Mouse (Mus musculus) cerebellum, adult 2 months (tissue): ENCODE measurements around the gene Rbbp4. TPM values are rescaled to one million over a fixed set of nuclear protein-coding genes. Genes with fewer than 3 reads are reported as not detected.
A peak's percentile ranks its signal among the peaks of the same experiment; 100 is the strongest.

ENCODE experiments used
- DNase-seq, 2 experiments: peaks; one replicate each; pipeline ENCODE4 v3.0.0; 2021
- H3K27ac ChIP-seq: fragments of 200-500 bp; 2 replicates; pipeline ENCODE4 v1.5.1; 2012; ENCODE audit warnings: low read length, control low read depth, inconsistent platforms; ENCODE audit not compliant: insufficient read depth
- H3K27me3 ChIP-seq: fragments of 200-500 bp; 2 replicates; pipeline ENCODE4 v1.6.1; 2012; ENCODE audit warnings: inconsistent platforms, mild to moderate bottlenecking, low read length, moderate library complexity; ENCODE audit not compliant: control insufficient read depth, insufficient read depth
- H3K4me1 ChIP-seq: fragments of 200-500 bp; 2 replicates; pipeline ENCODE4 v1.6.1; 2011; ENCODE audit warnings: low read length; ENCODE audit not compliant: control insufficient read depth, insufficient read depth
- H3K4me3 ChIP-seq: fragments of 200-500 bp; replicated peaks from 2 replicates; pipeline ENCODE3; 2011; ENCODE audit warnings: mild to moderate bottlenecking, low read depth, low read length, control low read depth; ENCODE audit not compliant: insufficient read depth
- CTCF ChIP-seq: fragments of 200-500 bp; IDR thresholded peaks from 2 replicates; pipeline ENCODE4 v1.5.1; 2011; ENCODE audit warnings: low read depth, mild to moderate bottlenecking, control low read depth, low read length, moderate library complexity, borderline replicate concordance; ENCODE audit not compliant: insufficient read depth
- POLR2A ChIP-seq: fragments of 200-500 bp; IDR thresholded peaks from 2 replicates; pipeline ENCODE4 v1.6.1; 2011; ENCODE audit warnings: low read length, control low read depth, borderline replicate concordance; ENCODE audit not compliant: insufficient read depth
- WGBS: fragments of 180-500 bp; shearing (Covaris S2); methylation state at CpG from one replicate; pipeline ENCODE4 v1.1.7; 2018; 5-methylcytosine and 5-hydroxymethylcytosine counted together
- polyA plus RNA-seq: library from polyadenylated mRNA; depleted of rRNA; stranded (reverse); fragments of >200 nt; gene quantifications from 2 replicates; pipeline ENCODE4 v1.2.3, GENCODE M21; 2012; rRNA removed

Gene Rbbp4
- polyA plus RNA-seq, 1 experiment: 70.9 TPM

DNA sequence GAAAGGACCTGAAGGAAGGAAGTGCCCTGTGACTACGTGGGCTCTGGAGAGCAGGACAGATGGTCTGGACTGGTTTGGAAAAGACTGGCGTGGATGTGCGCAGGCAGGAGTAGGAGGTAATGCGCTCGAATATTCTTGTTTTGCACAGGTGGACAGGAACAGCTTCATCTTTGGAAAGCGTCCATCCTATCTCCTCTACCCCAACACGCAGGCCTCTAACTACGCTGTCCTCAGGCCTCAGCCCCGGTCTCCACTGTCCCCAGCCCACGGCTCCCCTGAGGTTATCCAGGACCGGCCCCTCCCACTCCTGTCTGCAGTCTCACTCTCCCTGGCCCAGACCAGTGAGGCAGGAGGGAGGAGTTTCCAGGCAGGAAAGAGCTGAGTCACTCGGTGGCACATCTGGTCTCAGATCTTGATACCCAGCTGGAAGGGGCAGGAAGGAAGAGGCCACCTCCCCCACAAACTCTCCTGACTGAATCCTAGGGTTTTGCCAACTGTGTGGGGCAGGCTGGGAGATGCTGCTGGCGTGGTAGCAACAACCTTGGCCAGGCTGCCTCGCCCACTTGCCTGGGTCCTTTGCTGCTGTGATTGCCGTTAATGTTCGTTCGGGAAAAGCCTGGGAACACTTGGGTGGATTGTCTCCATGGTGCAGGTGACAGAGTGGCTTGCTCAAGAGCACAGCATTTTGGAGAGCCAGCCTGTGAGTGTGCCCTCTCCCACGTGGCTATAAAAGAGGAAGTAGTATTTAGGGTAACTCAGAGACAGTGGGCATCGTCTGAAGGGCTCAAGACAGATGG lies 71.7 kb downstream of the Rbbp4 start:
- peak; percentile 73 to 80 for DNase-seq
- 11% methylated on average over 19 of the region's 19 CpGs for WGBS
- H3K27ac ChIP-seq: peak overlapping the region; percentile 95
- no peak overlapping the region for H3K4me3 ChIP-seq
- H3K4me1 ChIP-seq: peaks cover 23% of the 10 kb centered on the region
- H3K27me3 ChIP-seq: no peaks in the 10 kb centered on the region
- TF ChIP-seq POLR2A: no peak; the same call in 1 of the 2 replicates
- TF ChIP-seq CTCF: no peak

DNA sequence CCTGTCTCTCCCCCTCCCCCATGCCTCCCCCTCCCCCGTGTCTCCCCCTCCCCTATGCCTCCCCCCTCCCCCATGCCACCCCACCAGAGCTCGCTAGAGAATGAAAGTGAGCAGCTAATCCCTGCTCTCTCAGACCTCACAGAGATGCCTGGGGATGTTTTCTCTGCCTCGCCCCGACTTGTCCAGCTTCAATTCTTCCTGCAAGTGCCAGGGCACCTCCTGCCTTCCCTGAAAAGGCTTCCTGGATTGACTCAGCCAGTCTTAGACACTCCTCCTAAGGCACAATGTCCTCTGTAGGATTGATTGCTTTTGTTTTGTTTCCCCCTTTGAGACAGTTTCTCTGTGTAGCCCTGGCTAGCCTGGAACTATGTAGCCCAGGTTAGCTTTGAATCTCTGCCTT lies 74.0 kb downstream of the Rbbp4 start, which contains the start of gene C77080:
TSS of gene C77080 (minus strand) at position 209 of the 400 bp plus-strand sequence.
- Histone ChIP-seq H3K4me1 (peaks cover 23% of the 10 kb centered on the region), H3K27me3 (no peaks in the 10 kb centered on the region), H3K4me3 (no peak within 1 kb of the TSS), H3K27ac (no peak within 1 kb of the TSS)
- WGBS: 33% methylated on average over 3 of the region's 4 CpGs
- TF ChIP-seq POLR2A: no peak
- TF ChIP-seq CTCF: no peak
- no peak for DNase-seq

DNA sequence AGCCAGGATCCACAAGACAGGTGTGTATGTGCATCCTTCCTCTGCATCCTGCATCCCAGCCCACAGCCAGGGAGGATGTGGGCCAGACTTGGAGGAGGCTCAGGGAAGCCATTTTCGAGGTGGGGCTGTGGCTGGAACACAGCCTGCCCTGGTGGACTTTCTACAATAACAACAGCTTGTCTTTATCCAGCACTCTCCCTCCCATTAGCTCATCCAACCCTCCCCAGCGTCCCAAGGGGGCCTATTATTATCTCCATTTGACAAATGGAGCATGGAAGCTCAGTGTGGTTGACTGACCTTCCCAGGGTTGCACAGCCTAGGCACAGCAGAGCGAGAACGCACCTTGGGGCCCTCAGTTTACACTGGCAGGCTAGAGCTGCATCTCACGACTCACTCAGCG lies 74.5 kb downstream of the Rbbp4 start:
- WGBS: 29% methylated on average over 6 of the region's 6 CpGs
- DNase-seq: no peak
- Histone ChIP-seq H3K4me3 (no peak overlapping the region), H3K27me3 (no peaks in the 10 kb centered on the region), H3K27ac (no peak overlapping the region), H3K4me1 (peaks cover 23% of the 10 kb centered on the region)
- TF ChIP-seq CTCF: no peak
- TF ChIP-seq POLR2A: no peak

GRCm38 (mm10) chr4:129259101-129259500 lies 76.1 kb downstream of the Rbbp4 start:
- H3K4me3 ChIP-seq: no peak overlapping the region
- peaks cover 20% of the 10 kb centered on the region for H3K4me1 ChIP-seq
- TF ChIP-seq CTCF (no peak), POLR2A (no peak)
- H3K27me3 ChIP-seq: no peaks in the 10 kb centered on the region
- no peak for DNase-seq
- WGBS: 69% methylated on average over 4 of the region's 4 CpGs
- no peak overlapping the region for H3K27ac ChIP-seq

Other genes starting within 250 kb of the Rbbp4 start
- 0.16 TPM in 2 replicates for gene Tmem54, start 229.8 kb downstream of the Rbbp4 start, polyA plus RNA-seq
- gene Hpca, start 213.3 kb downstream of the Rbbp4 start, polyA plus RNA-seq: 148 and 176 TPM in 2 replicates
- 192 TPM in 2 replicates for gene Fndc5, start 198.4 kb downstream of the Rbbp4 start, polyA plus RNA-seq
- 28.5 and 31.3 TPM in 2 replicates for gene S100pbp, start 145.6 kb downstream of the Rbbp4 start, polyA plus RNA-seq
- gene Yars, start 145.6 kb downstream of the Rbbp4 start, polyA plus RNA-seq: 104 and 107 TPM in 2 replicates
- 15.6 and 18.5 TPM in 2 replicates for gene C77080, start 74.0 kb downstream of the Rbbp4 start, polyA plus RNA-seq
- 1.00 and 1.4 TPM in 2 replicates for gene Sync, start 47.8 kb downstream of the Rbbp4 start, polyA plus RNA-seq
- 31.2 and 35.3 TPM in 2 replicates for gene Zbtb8os, start 325 bp upstream of the Rbbp4 start, polyA plus RNA-seq
- gene Zbtb8a, start 42.7 kb upstream of the Rbbp4 start, polyA plus RNA-seq: 10.6 and 12.9 TPM in 2 replicates
- gene Zbtb8b, start 105.5 kb upstream of the Rbbp4 start, polyA plus RNA-seq: 2.1 and 2.2 TPM in 2 replicates
- gene Bsdc1, start 126.2 kb upstream of the Rbbp4 start, polyA plus RNA-seq: 33.9 and 37.3 TPM in 2 replicates
- 0.16 TPM in 2 replicates for gene Tssk3, start 155.7 kb upstream of the Rbbp4 start, polyA plus RNA-seq
- gene Fam229a, start 155.8 kb upstream of the Rbbp4 start, polyA plus RNA-seq: 0.67 and 0.92 TPM in 2 replicates
- gene Marcksl1, start 178.2 kb upstream of the Rbbp4 start, polyA plus RNA-seq: 68.0 and 70.0 TPM in 2 replicates
- 61.5 and 66.8 TPM in 2 replicates for gene Hdac1, start 207.3 kb upstream of the Rbbp4 start, polyA plus RNA-seq
- 0.92 and 1.00 TPM in 2 replicates for gene Lck, start 238.3 kb upstream of the Rbbp4 start, polyA plus RNA-seq
- 0.26 and 0.40 TPM in 2 replicates for gene Fam167b, start 243.2 kb upstream of the Rbbp4 start, polyA plus RNA-seq